Mouse (Mus musculus) embryonic fibroblast, embryonic 13.5 days (primary cell): Measurements from ENCODE around the gene Ppp2r2c.

Experiments
- CTCF ChIP-seq: IDR thresholded peaks from 2 replicates; pipeline ENCODE4 v1.5.1; 2011; ENCODE audit warnings: mild to moderate bottlenecking, control low read depth, low read length, moderate library complexity, borderline replicate concordance; ENCODE audit not compliant: insufficient read depth
- POLR2A ChIP-seq: IDR thresholded peaks from 2 replicates; pipeline ENCODE4 v1.6.1; 2011; ENCODE audit warnings: low read depth, mild to moderate bottlenecking, control low read depth, low read length, moderate library complexity

GRCm38 (mm10) chr5:36876777-36877396, 8.6 kb downstream of the Ppp2r2c start:
- TF ChIP-seq CTCF (no peak), POLR2A (no peak)
